Mouse (Mus musculus) myocyte (in vitro differentiated cells): ENCODE measurements around the gene Calhm3.

Experiments
- E2F4 ChIP-seq: IDR thresholded peaks from one replicate; pipeline ENCODE4 v1.6.1; 2011; ENCODE audit warnings: mild to moderate bottlenecking, control low read depth, moderate library complexity; ENCODE audit not compliant: insufficient read depth
- MAX ChIP-seq: IDR thresholded peaks from one replicate; pipeline ENCODE4 v1.6.1; 2011; ENCODE audit warnings: low read depth, mild to moderate bottlenecking, control low read depth
- MYOD1 ChIP-seq, 3 experiments: IDR thresholded peaks; one replicate each; pipeline ENCODE4 v1.6.1; 2011; ENCODE audit warnings: control low read depth in 2 of 3, low read depth in 2 of 3, mild to moderate bottlenecking in 2 of 3, moderate library complexity in 1 of 3; ENCODE audit not compliant: insufficient read length in 2 of 3, control insufficient read depth in 1 of 3
- MYOG ChIP-seq, 3 experiments: IDR thresholded peaks; one replicate each; pipeline ENCODE4 v1.6.1; 2011; ENCODE audit warnings: control low read depth in 2 of 3, low read depth in 2 of 3, mild to moderate bottlenecking in 2 of 3; ENCODE audit not compliant: insufficient read length in 2 of 3, control insufficient read depth in 1 of 3, insufficient read depth in 1 of 3
- POLR2A ChIP-seq: IDR thresholded peaks from one replicate; pipeline ENCODE4 v1.6.1; 2011; ENCODE audit warnings: low read depth, mild to moderate bottlenecking, control low read depth, moderate library complexity; ENCODE audit not compliant: insufficient read length
- REST ChIP-seq: IDR thresholded peaks from one replicate; pipeline ENCODE4 v1.6.1; 2011; ENCODE audit warnings: mild to moderate bottlenecking, control low read depth, moderate library complexity; ENCODE audit not compliant: insufficient read depth, insufficient read length
- TCF12 ChIP-seq: IDR thresholded peaks from one replicate; pipeline ENCODE4 v1.6.1; 2011; ENCODE audit warnings: mild to moderate bottlenecking, control low read depth; ENCODE audit not compliant: poor library complexity, insufficient read depth, severe bottlenecking
- TCF3 ChIP-seq: IDR thresholded peaks from one replicate; pipeline ENCODE4 v1.6.1; 2011; ENCODE audit warnings: low read depth, control low read depth; ENCODE audit not compliant: insufficient read length
- USF1 ChIP-seq: IDR thresholded peaks from one replicate; pipeline ENCODE4 v1.6.1; 2011; ENCODE audit warnings: low read depth, mild to moderate bottlenecking, control low read depth, moderate library complexity

GRCm38 (mm10) chr19:47152062-47152369 is 5.5 kb downstream of the Calhm3 start:
- TF ChIP-seq POLR2A (no peak), E2F4 (no peak), MAX (no peak), USF1 (no peak), TCF12 (no peak), MYOD1 (IDR thresholded peaks at IDR 0.05; ENCODE audit: control insufficient read depth in 1 of 3, insufficient read length in 2 of 3, low read depth in 2 of 3) (no peak), MYOG (IDR thresholded peaks at IDR 0.05; ENCODE audit: control insufficient read depth in 1 of 3, insufficient read depth in 1 of 3, insufficient read length in 2 of 3, low read depth in 2 of 3) (no peak), REST (no peak), TCF3 (no peak)
